In genomic region chr11:95077956-95078355, GRCm38 (mm10) we compare ENCODE assay signal across 15 mouse cellular contexts. TPM values are rescaled to one million over a fixed set of nuclear protein-coding genes. Genes with fewer than 3 reads are reported as not detected.
DNase-seq lines count a peak whose midpoint lies in the region; ATAC-seq and TF ChIP-seq lines count a peak whose summit lies in the region.
"Had no signal": no experiment of that assay in that cellular context is flagged by ENCODE, and none has a peak within 500 bp of the region (broad histone marks: within the 10 kb centered on the region; RNA-seq: fewer than 3 reads in every experiment).

No protein-coding gene starts in this region.

- ATAC-seq in embryonic facial prominence, embryonic 14.5 days (ENCODE audit: low read depth) = no peak
- ATAC-seq in kidney, postnatal 0 days (replicated peaks; ENCODE audit: low FRiP score, low read depth) = no peak
- no peak for ATAC-seq in kidney, embryonic 14.5 days (ENCODE audit: low FRiP score, low TSS enrichment)
- peak; percentile 52 for ATAC-seq in megakaryocyte, adult 5-6 weeks (ENCODE audit: poor library complexity, severe bottlenecking)

- no peak overlapping the region for H3K4me3 ChIP-seq in embryonic facial prominence, embryonic 14.5 days (ENCODE audit: low read depth, low read length)
- no peak overlapping the region for H3K4me3 ChIP-seq in embryonic facial prominence, embryonic 10.5 days
- no peak overlapping the region for H3K4me3 ChIP-seq in kidney, postnatal 0 days (replicated peaks; ENCODE audit: low read depth, low read length)
- H3K4me3 ChIP-seq in kidney, embryonic 14.5 days (ENCODE audit: low read length) = no peak overlapping the region

- no peak for DNase-seq in embryonic facial prominence, embryonic 14.5 days (ENCODE audit: low spot score)
- DNase-seq in embryonic facial prominence, embryonic 10.5 days (ENCODE audit: low spot score) = no peak
- DNase-seq in kidney, postnatal 0 days (ENCODE audit: low spot score) = no peak
- DNase-seq in 3T3-L1 (ENCODE audit: low read depth, low spot score) = peak; percentile 28
- DNase-seq in urinary bladder, postnatal 25 days (ENCODE audit: low spot score) = no peak
- DNase-seq in layer of hippocampus, adult 18-20 months (ENCODE audit: low spot score in 2 of 2) = no peak
- DNase-seq: B cell, adult 2 months; left cerebral cortex, postnatal 4 days; lung, postnatal 14 days; spleen, adult 18-20 months; thymus, adult 2 months had no signal

- H3K4me1 ChIP-seq in embryonic facial prominence, embryonic 14.5 days (ENCODE audit: control insufficient read depth, insufficient read depth, low read length) = no peaks in the 10 kb centered on the region
- peaks cover 75% of the 10 kb centered on the region for H3K4me1 ChIP-seq in embryonic facial prominence, embryonic 10.5 days
- H3K4me1 ChIP-seq in kidney, postnatal 0 days (replicated peaks; ENCODE audit: insufficient read depth, low read length) = peaks cover 51% of the 10 kb centered on the region
- H3K4me1 ChIP-seq in kidney, embryonic 14.5 days (ENCODE audit: control insufficient read depth, insufficient read depth, low read length) = peaks cover 52% of the 10 kb centered on the region

- 38% methylated on average over 7 of the region's 7 CpGs for WGBS in embryonic facial prominence, embryonic 14.5 days
- WGBS in embryonic facial prominence, embryonic 10.5 days = 53% methylated on average over 7 of the region's 7 CpGs
- 47% methylated on average over 7 of the region's 7 CpGs for WGBS in kidney, postnatal 0 days
- 57% methylated on average over 7 of the region's 7 CpGs for WGBS in kidney, embryonic 14.5 days

- no peaks in the 10 kb centered on the region for H3K9me3 ChIP-seq in embryonic facial prominence, embryonic 14.5 days (ENCODE audit: control insufficient read depth, low read length)
- H3K9me3 ChIP-seq in embryonic facial prominence, embryonic 10.5 days = no peaks in the 10 kb centered on the region
- no peaks in the 10 kb centered on the region for H3K9me3 ChIP-seq in kidney, postnatal 0 days (replicated peaks; ENCODE audit: low read length)
- no peaks in the 10 kb centered on the region for H3K9me3 ChIP-seq in kidney, embryonic 14.5 days (ENCODE audit: control insufficient read depth, low read length)

- no peaks in the 10 kb centered on the region for H3K36me3 ChIP-seq in embryonic facial prominence, embryonic 14.5 days (ENCODE audit: control insufficient read depth, insufficient read depth, low read length)
- H3K36me3 ChIP-seq in embryonic facial prominence, embryonic 10.5 days (replicated peaks) = no peaks in the 10 kb centered on the region
- no peaks in the 10 kb centered on the region for H3K36me3 ChIP-seq in kidney, postnatal 0 days (ENCODE audit: insufficient read depth, low read length)
- H3K36me3 ChIP-seq in kidney, embryonic 14.5 days (ENCODE audit: control insufficient read depth, insufficient read depth, low read length) = no peaks in the 10 kb centered on the region

- TF ChIP-seq CTCF in kidney, postnatal 0 days (IDR thresholded peaks at IDR 0.05; ENCODE audit: low read depth) = no peak

- H3K27me3 ChIP-seq in embryonic facial prominence, embryonic 14.5 days (replicated peaks; ENCODE audit: control insufficient read depth, insufficient read depth, low read length) = peaks cover 30% of the 10 kb centered on the region
- peaks cover 73% of the 10 kb centered on the region for H3K27me3 ChIP-seq in embryonic facial prominence, embryonic 10.5 days (replicated peaks; ENCODE audit: low read depth, poor library complexity, severe bottlenecking)
- H3K27me3 ChIP-seq in kidney, postnatal 0 days (ENCODE audit: insufficient read depth, low read length) = no peaks in the 10 kb centered on the region
- H3K27me3 ChIP-seq in kidney, embryonic 14.5 days (ENCODE audit: control insufficient read depth, insufficient read depth, low read length) = no peaks in the 10 kb centered on the region

- 0 out of 2 replicates have a peak overlapping the region, but pooled peaks have one; percentile 5 for H3K4me2 ChIP-seq in embryonic facial prominence, embryonic 14.5 days (ENCODE audit: low read depth, low read length)
- peak overlapping the region; percentile 89; the same call in 1 of the 2 replicates for H3K4me2 ChIP-seq in kidney, postnatal 0 days (ENCODE audit: low read length)
- H3K4me2 ChIP-seq in kidney, embryonic 14.5 days (replicated peaks; ENCODE audit: low read depth, low read length) = no peak overlapping the region; the same call in 1 of the 2 replicates

- no peak overlapping the region for H3K9ac ChIP-seq in embryonic facial prominence, embryonic 14.5 days (ENCODE audit: low read depth, low read length)
- H3K9ac ChIP-seq in kidney, postnatal 0 days (ENCODE audit: low read depth, low read length) = no peak overlapping the region
- no peak overlapping the region for H3K9ac ChIP-seq in kidney, embryonic 14.5 days (ENCODE audit: low read depth, low read length)

- no peak overlapping the region for H3K27ac ChIP-seq in embryonic facial prominence, embryonic 14.5 days (replicated peaks; ENCODE audit: low read depth, low read length)
- H3K27ac ChIP-seq in embryonic facial prominence, embryonic 10.5 days (replicated peaks) = no peak overlapping the region
- no peak overlapping the region for H3K27ac ChIP-seq in kidney, postnatal 0 days
- no peak overlapping the region; the same call in 1 of the 2 replicates for H3K27ac ChIP-seq in kidney, embryonic 14.5 days (ENCODE audit: low read depth, low read length)

RNA-seq across cellular contexts. Expression of gene Itga3, which starts 1.4 kb away (rescaled TPM):
- 8.3 and 9.4 TPM in 2 replicates for polyA plus RNA-seq in embryonic facial prominence, embryonic 14.5 days (2014; fragmentation: Nextera tagmentation; extraction: Ambion mirVana)
- 11.5 and 12.2 TPM in 2 replicates for polyA plus RNA-seq in embryonic facial prominence, embryonic 10.5 days (2016; fragmentation: Nextera tagmentation; extraction: Ambion mirVana)
- 24.4 and 26.1 TPM in 2 replicates for polyA plus RNA-seq in kidney, postnatal 0 days (2015; fragmentation: Nextera tagmentation; extraction: Ambion mirVana)
- 13.9 and 20.9 TPM in 2 replicates for polyA plus RNA-seq in kidney, embryonic 14.5 days (2014; fragmentation: Nextera tagmentation; extraction: Ambion mirVana)
- 0.09 TPM in 1 of 2 replicates, not detected in the other for total RNA-seq in megakaryocyte, adult 5-6 weeks (2015)
- 0.24 TPM in 1 of 2 replicates, not detected in the other for total RNA-seq in megakaryocyte, adult 5-6 weeks (2017)
- 10 to 100 TPM; 11.2 to 14.0 TPM for total RNA-seq in layer of hippocampus, adult 18-20 months (2021)
- total RNA-seq: MEL had no signal

RNA-seq across cellular contexts. Expression of gene Pdk2, which starts 36.8 kb away (rescaled TPM):
- polyA plus RNA-seq in embryonic facial prominence, embryonic 14.5 days (2014; fragmentation: Nextera tagmentation; extraction: Ambion mirVana) = 37.8 and 41.6 TPM in 2 replicates
- polyA plus RNA-seq in embryonic facial prominence, embryonic 10.5 days (2016; fragmentation: Nextera tagmentation; extraction: Ambion mirVana) = 12.9 and 16.0 TPM in 2 replicates
- polyA plus RNA-seq in kidney, postnatal 0 days (2015; fragmentation: Nextera tagmentation; extraction: Ambion mirVana) = 94.5 and 94.7 TPM in 2 replicates
- polyA plus RNA-seq in kidney, embryonic 14.5 days (2014; fragmentation: Nextera tagmentation; extraction: Ambion mirVana) = 30.0 and 46.5 TPM in 2 replicates
- 4.5 and 6.3 TPM in 2 replicates for total RNA-seq in megakaryocyte, adult 5-6 weeks (2015)
- total RNA-seq in megakaryocyte, adult 5-6 weeks (2017) = 0.73 and 1.7 TPM in 2 replicates
- 100 to 1,000 TPM; 137 to 142 TPM for total RNA-seq in layer of hippocampus, adult 18-20 months (2021)

RNA-seq across cellular contexts. Expression of gene Dlx3, which starts 42.0 kb away (rescaled TPM):
- 16.1 and 20.2 TPM in 2 replicates for polyA plus RNA-seq in embryonic facial prominence, embryonic 14.5 days (2014; fragmentation: Nextera tagmentation; extraction: Ambion mirVana)
- polyA plus RNA-seq in embryonic facial prominence, embryonic 10.5 days (2016; fragmentation: Nextera tagmentation; extraction: Ambion mirVana) = 29.8 and 31.3 TPM in 2 replicates
- 0.45 and 0.62 TPM in 2 replicates for polyA plus RNA-seq in kidney, postnatal 0 days (2015; fragmentation: Nextera tagmentation; extraction: Ambion mirVana)
- polyA plus RNA-seq in kidney, embryonic 14.5 days (2014; fragmentation: Nextera tagmentation; extraction: Ambion mirVana) = 0.71 and 1.2 TPM in 2 replicates
- 0.04 TPM in 1 of 2 replicates, not detected in the other for total RNA-seq in megakaryocyte, adult 5-6 weeks (2015)
- not detected in 2 replicates for total RNA-seq in megakaryocyte, adult 5-6 weeks (2017)
- total RNA-seq in layer of hippocampus, adult 18-20 months (2021) = not detected
- total RNA-seq: left cerebral cortex, postnatal 4 days; MEL had no signal
- polyA plus RNA-seq: cortical plate, adult 2 months had no signal
